Mouse (Mus musculus) cortical plate, adult 2 months (tissue): ENCODE results near the gene Ate1.

Experiments used
- CTCF ChIP-seq: fragments of 200-500 bp; IDR thresholded peaks from 2 replicates; pipeline ENCODE4 v1.5.1; 2011; ENCODE audit warnings: mild to moderate bottlenecking, control low read depth, low read length; ENCODE audit not compliant: insufficient read depth; ENCODE audit errors: extremely low read depth
- POLR2A ChIP-seq: fragments of 200-500 bp; IDR thresholded peaks from 2 replicates; pipeline ENCODE4 v1.6.1; 2011; ENCODE audit warnings: mild to moderate bottlenecking, low read length, control low read depth; ENCODE audit not compliant: insufficient read depth; ENCODE audit errors: extremely low read depth

DNA sequence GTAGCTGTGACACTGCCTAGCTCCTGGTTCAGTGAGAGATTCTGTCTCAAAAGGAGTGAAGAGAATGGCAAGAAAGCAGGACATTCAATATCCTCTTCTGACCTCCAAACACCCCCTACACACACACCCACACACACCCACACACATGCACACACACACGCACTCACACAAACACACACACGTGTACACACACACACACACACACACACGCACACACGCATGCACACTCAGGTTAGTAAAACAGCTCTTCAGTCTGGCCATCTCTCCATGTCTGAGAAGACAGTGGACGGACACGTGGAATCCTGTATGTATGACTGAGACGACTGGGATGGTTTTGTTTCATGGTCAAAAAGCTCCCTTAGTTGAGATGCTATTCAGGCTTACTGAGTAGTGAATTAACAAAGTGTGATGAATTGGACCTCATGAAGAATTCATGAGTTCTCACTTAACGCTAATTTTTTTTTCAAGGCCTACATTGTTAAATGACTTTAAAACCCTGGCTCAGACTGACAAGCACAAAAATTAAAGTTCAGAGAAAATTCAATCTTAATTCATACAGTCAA is 134.4 kb downstream of the Ate1 start:
- TF ChIP-seq POLR2A (no peak), CTCF (no peak)
